Mouse (Mus musculus) stomach, postnatal 0 days (tissue): Measurements from ENCODE around the gene Rap1a.

ENCODE experiments used
- CTCF ChIP-seq: IDR thresholded peaks from 2 replicates; pipeline ENCODE4 v1.5.1; 2016; ENCODE audit warnings: antibody characterized with exemption, low read depth, mild to moderate bottlenecking, moderate library complexity
- EP300 ChIP-seq: optimal IDR thresholded peaks from 2 replicates; pipeline ENCODE3; 2016; ENCODE audit warnings: antibody characterized with exemption

- no peak for TF ChIP-seq CTCF
- TF ChIP-seq EP300 = no peak
Measured at GRCm38 (mm10) chr3:105823609-105824008, 22.5 kb upstream of the Rap1a start.
